Mouse (Mus musculus) MEL (cell line): Measurements from ENCODE around the gene Kif3a. TPM values are rescaled to one million over a fixed set of nuclear protein-coding genes. Genes with fewer than 3 reads are reported as not detected.

ENCODE experiments used
- DNase-seq: peaks from one replicate; pipeline ENCODE4 v3.0.0; 2011; ENCODE audit warnings: low read depth, low spot score
- H3K27ac ChIP-seq: 2 replicates; pipeline ENCODE4 v1.5.1; 2012; ENCODE audit warnings: low read depth, mild to moderate bottlenecking, control low read depth, low read length, moderate library complexity; ENCODE audit not compliant: control insufficient read depth
- H3K27me3 ChIP-seq, 2 experiments: fragments of 150-350 bp in 1 of 2; sonication (generic) in 1 of 2; 2 replicates each; pipeline ENCODE4 v1.6.1; 2012; ENCODE audit warnings: low read length in 2 of 2, mild to moderate bottlenecking in 2 of 2, improper control_type of control experiment in 1 of 2, moderate library complexity in 1 of 2; ENCODE audit not compliant: insufficient read depth in 2 of 2, control insufficient read depth in 1 of 2
- H3K36me3 ChIP-seq, 2 experiments: 2 replicates each; pipeline ENCODE4 v1.6.1; 2012 to 2014; ENCODE audit warnings: low read length in 2 of 2, improper control_type of control experiment in 1 of 2, inconsistent platforms in 1 of 2, mild to moderate bottlenecking in 1 of 2; ENCODE audit not compliant: insufficient read depth in 2 of 2, control insufficient read depth in 1 of 2
- H3K4me1 ChIP-seq, 2 experiments: fragments of 150-350 bp in 1 of 2; sonication (generic) in 1 of 2; 2 replicates each; pipeline ENCODE4 v1.6.1; 2012; ENCODE audit warnings: low read length in 2 of 2, improper control_type of control experiment in 1 of 2, mild to moderate bottlenecking in 1 of 2; ENCODE audit not compliant: insufficient read depth in 2 of 2, control insufficient read depth in 1 of 2
- H3K4me3 ChIP-seq, 2 experiments: fragments of 150-350 bp in 1 of 2; sonication (generic) in 1 of 2; 2 replicates each; pipeline ENCODE4 v1.5.1; 2012; ENCODE audit warnings: low read depth in 2 of 2, low read length in 2 of 2, mild to moderate bottlenecking in 2 of 2, moderate library complexity in 2 of 2, control low read depth in 1 of 2, improper control_type of control experiment in 1 of 2; ENCODE audit not compliant: control insufficient read depth in 1 of 2, insufficient read depth in 1 of 2
- H3K79me2 ChIP-seq: 2 replicates; pipeline ENCODE4 v1.6.1; 2012; ENCODE audit warnings: mild to moderate bottlenecking, low read length, moderate library complexity; ENCODE audit not compliant: control insufficient read depth, poor library complexity, insufficient read depth
- H3K9ac ChIP-seq: 2 replicates; pipeline ENCODE4 v1.6.1; 2012; ENCODE audit warnings: low read depth, mild to moderate bottlenecking, control low read depth, low read length, moderate library complexity; ENCODE audit not compliant: control insufficient read depth, poor library complexity, severe bottlenecking
- H3K9me3 ChIP-seq: fragments of 150-350 bp; sonication (generic); replicated peaks from 2 replicates; pipeline ENCODE4 v1.6.1; 2012; ENCODE audit warnings: mild to moderate bottlenecking, low read length, improper control_type of control experiment, moderate library complexity; ENCODE audit not compliant: insufficient read depth
- ELF1 ChIP-seq: IDR thresholded peaks from 2 replicates; pipeline ENCODE4 v1.6.1; 2014; ENCODE audit warnings: low read depth, mild to moderate bottlenecking, inconsistent platforms, low read length, improper control_type of control experiment, moderate library complexity
- EP300 ChIP-seq, 2 experiments: IDR thresholded peaks; 2 replicates each; pipeline ENCODE4 v1.6.1; 2011; ENCODE audit warnings: improper control_type of control experiment in 2 of 2, low read length in 2 of 2, low read depth in 1 of 2, mild to moderate bottlenecking in 1 of 2
- ETS1 ChIP-seq: IDR thresholded peaks from 2 replicates; pipeline ENCODE4 v1.6.1; 2012; ENCODE audit warnings: low read depth, mild to moderate bottlenecking, inconsistent platforms, low read length, improper control_type of control experiment, moderate library complexity
- GATA1 ChIP-seq: IDR thresholded peaks from 2 replicates; pipeline ENCODE4 v1.6.1; 2011; ENCODE audit warnings: low read depth, low read length, improper control_type of control experiment
- JUND ChIP-seq: IDR thresholded peaks from 2 replicates; pipeline ENCODE4 v1.6.1; 2011; ENCODE audit warnings: low read depth, mild to moderate bottlenecking, improper control_type of control experiment, low read length
- MAFK ChIP-seq: IDR thresholded peaks from 2 replicates; pipeline ENCODE4 v1.6.1; 2011; ENCODE audit warnings: low read depth, mild to moderate bottlenecking, low read length, improper control_type of control experiment, borderline replicate concordance
- MYB ChIP-seq: IDR thresholded peaks from 2 replicates; pipeline ENCODE4 v1.6.1; 2011; ENCODE audit warnings: mild to moderate bottlenecking, low read depth, low read length, improper control_type of control experiment
- NELFE ChIP-seq: IDR thresholded peaks from 2 replicates; pipeline ENCODE4 v1.6.1; 2011; ENCODE audit warnings: low read depth, low read length, improper control_type of control experiment
- POLR2A ChIP-seq, 2 experiments: IDR thresholded peaks; 2 replicates each; pipeline ENCODE4 v1.6.1; 2011 to 2012; ENCODE audit warnings: low read length in 2 of 2, mild to moderate bottlenecking in 2 of 2, control low read depth in 1 of 2, improper control_type of control experiment in 1 of 2, low read depth in 1 of 2, moderate library complexity in 1 of 2; ENCODE audit not compliant: control insufficient read depth in 1 of 2, insufficient read depth in 1 of 2, poor library complexity in 1 of 2
- RAD21 ChIP-seq: IDR thresholded peaks from 2 replicates; pipeline ENCODE4 v1.6.1; 2011; ENCODE audit warnings: mild to moderate bottlenecking, low read depth, low read length, improper control_type of control experiment
- RCOR1 ChIP-seq: IDR thresholded peaks from 2 replicates; pipeline ENCODE4 v1.6.1; 2012; ENCODE audit warnings: low read depth, mild to moderate bottlenecking, inconsistent platforms, low read length, improper control_type of control experiment
- SIN3A ChIP-seq: IDR thresholded peaks from 2 replicates; pipeline ENCODE4 v1.6.1; 2012; ENCODE audit warnings: low read length, improper control_type of control experiment, inconsistent platforms
- TAL1 ChIP-seq: IDR thresholded peaks from 2 replicates; pipeline ENCODE4 v1.6.1; 2012; ENCODE audit warnings: mild to moderate bottlenecking, inconsistent platforms, low read length, moderate library complexity, mixed read lengths
- TCF12 ChIP-seq: IDR thresholded peaks from 2 replicates; pipeline ENCODE4 v1.6.1; 2014; ENCODE audit warnings: low read depth, mild to moderate bottlenecking, inconsistent platforms, low read length, improper control_type of control experiment, moderate library complexity
- USF1 ChIP-seq: IDR thresholded peaks from 2 replicates; pipeline ENCODE4 v1.6.1; 2014; ENCODE audit warnings: low read depth, mild to moderate bottlenecking, inconsistent platforms, low read length, improper control_type of control experiment, moderate library complexity
- ZMIZ1 ChIP-seq: IDR thresholded peaks from 2 replicates; pipeline ENCODE4 v1.6.1; 2012; ENCODE audit warnings: low read depth, mild to moderate bottlenecking, inconsistent platforms, low read length, improper control_type of control experiment, moderate library complexity
- ZNF384 ChIP-seq: IDR thresholded peaks from 2 replicates; pipeline ENCODE4 v1.6.1; 2012; ENCODE audit warnings: low read depth, mild to moderate bottlenecking, inconsistent platforms, low read length, improper control_type of control experiment
- polyA plus RNA-seq, 2 experiments: library from polyadenylated mRNA; stranded (reverse) in 1 of 2; unstranded in 1 of 2; fragments of >175 nt in 1 of 2; fragments of >200 nt in 1 of 2; gene quantifications; 2 replicates each; pipeline versions ENCODE4 v1.2.1 to v1.2.4; 2012; ENCODE audit warnings: low replicate concordance in 2 of 2, low read depth in 1 of 2; ENCODE audit not compliant: insufficient read length in 2 of 2, insufficient read depth in 1 of 2, missing spikeins in 1 of 2
- total RNA-seq: library from RNA; depleted of rRNA; stranded (reverse); fragments of 300-350 nt; gene quantifications from 2 replicates; pipeline ENCODE4 v1.2.3, GENCODE M21; 2012

Kif3a gene
- total and polyA plus RNA-seq, 3 experiments: 13.6 to 88.3 (median 17.1) TPM

- H3K9ac ChIP-seq: no peak overlapping the region
- no peak for DNase-seq
- H3K4me3 ChIP-seq: no peak overlapping the region
- H3K27ac ChIP-seq: no peak overlapping the region
- TF ChIP-seq MYB: no peak
- no peak for TF ChIP-seq ZMIZ1
- no peak for TF ChIP-seq TAL1
- TF ChIP-seq ELF1: no peak
- TF ChIP-seq MAFK: no peak
- no peak for TF ChIP-seq JUND
- TF ChIP-seq GATA1: peak; percentile 58; the same call in 1 of the 2 replicates
- TF ChIP-seq POLR2A (IDR thresholded peaks at IDR 0.05; ENCODE audit: control insufficient read depth in 1 of 2, insufficient read depth in 1 of 2, low read depth in 1 of 2, low read length in 2 of 2, poor library complexity in 1 of 2): 0 out of 4 replicates have a peak, but pooled peaks of 1 of the 2 experiments have one; percentile 17
- TF ChIP-seq ETS1: peak; percentile 44; the same call in 1 of the 2 replicates
- TF ChIP-seq EP300 (IDR thresholded peaks at IDR 0.05; ENCODE audit: low read depth in 1 of 2, low read length in 2 of 2): peak; percentile 38 to 66; a peak in 3 of 4 replicates
- peak; percentile 39; the same call in 1 of the 2 replicates for TF ChIP-seq TCF12
- no peak for TF ChIP-seq NELFE
- peak; percentile 68; the same call in 1 of the 2 replicates for TF ChIP-seq RCOR1
- TF ChIP-seq SIN3A: peak; percentile 36; the same call in 1 of the 2 replicates
- TF ChIP-seq RAD21: no peak
- no peaks in the 10 kb centered on the region for H3K9me3 ChIP-seq
- H3K36me3 ChIP-seq: peaks cover 0 to 25% of the 10 kb centered on the region in 2 experiments; a peak in 2 of 4 replicates
- H3K79me2 ChIP-seq: no peaks in the 10 kb centered on the region
- peaks cover 24 to 34% of the 10 kb centered on the region in 2 experiments for H3K4me1 ChIP-seq
- H3K27me3 ChIP-seq: no peaks in the 10 kb centered on the region
Observed at GRCm38 (mm10) chr11:53633644-53634043, 66.5 kb downstream of the Kif3a start.

- Histone ChIP-seq H3K79me2 (no peaks in the 10 kb centered on the region), H3K4me1 (peaks cover 26 to 33% of the 10 kb centered on the region in 2 experiments), H3K27ac (no peak within 1 kb of the TSS), H3K4me3 (no peak within 1 kb of the TSS), H3K27me3 (no peaks in the 10 kb centered on the region), H3K36me3 (peaks cover 0 to 25% of the 10 kb centered on the region in 2 experiments; a peak in 2 of 4 replicates), H3K9ac (no peak within 1 kb of the TSS), H3K9me3 (no peaks in the 10 kb centered on the region)
- no peak for DNase-seq
- no peak for TF ChIP-seq USF1
- TF ChIP-seq RCOR1: peak; percentile 51
- TF ChIP-seq ZNF384: peak; percentile 76
Observed at GRCm38 (mm10) chr11:53634556-53634955, 67.4 kb downstream of the Kif3a start, which contains the start of gene Il13. Gene Il13 (minus strand): TSS chr11:53634702.
